Mouse (Mus musculus): ENCODE measurements around the gene Polr1b. TPM values are rescaled to one million over a fixed set of nuclear protein-coding genes. Genes with fewer than 3 reads are reported as not detected.

Gene Polr1b
- total RNA-seq (2021), result 15.6 and 19.5 TPM in 2 replicates
- long read RNA-seq, experiment 1, transcript Polr1b-202 (15 exons, 3,998 nt), result major isoform, 9 of 16 reads
- long read RNA-seq, experiment 1, partial matches to known transcripts, result 4 of 16 reads
- long read RNA-seq, experiment 1, other reads (novel, unspliced or antisense), result 3 of 16 reads
- long read RNA-seq, experiment 2, transcript Polr1b-202 (15 exons, 3,998 nt), result major isoform, 10 of 17 reads
- long read RNA-seq, experiment 2, partial matches to known transcripts, result 5 of 17 reads
- long read RNA-seq, experiment 2, other reads (novel, unspliced or antisense), result 2 of 17 reads

DNA sequence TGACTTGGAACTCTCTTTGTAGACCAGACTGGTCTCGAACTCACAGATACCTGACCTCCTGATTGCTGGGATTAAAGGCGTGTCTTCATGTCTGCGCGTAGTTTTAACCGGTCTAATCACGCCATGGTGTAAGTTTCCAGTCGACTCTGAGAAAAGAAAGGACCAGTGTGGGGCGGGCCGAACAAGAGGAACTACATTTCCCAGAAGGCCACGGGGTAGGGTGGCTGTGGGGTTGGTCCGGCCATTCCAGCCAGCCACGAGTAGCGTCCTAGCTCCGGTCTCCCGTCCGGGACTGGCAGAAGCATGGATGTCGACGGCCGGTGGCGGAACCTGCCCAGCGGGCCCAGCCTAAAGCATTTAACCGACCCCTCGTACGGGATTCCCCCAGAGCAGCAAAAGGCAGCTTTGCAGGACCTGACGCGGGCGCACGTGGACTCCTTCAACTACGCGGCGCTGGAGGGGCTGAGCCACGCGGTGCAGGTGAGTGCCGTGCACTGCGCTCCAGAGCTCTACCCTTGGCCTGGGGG is at the start of gene Polr1b:
Polr1b (plus strand) TSS at position 212 of the 527 bp plus-strand sequence.
- DNase-seq, result peak; percentile 95

DNA sequence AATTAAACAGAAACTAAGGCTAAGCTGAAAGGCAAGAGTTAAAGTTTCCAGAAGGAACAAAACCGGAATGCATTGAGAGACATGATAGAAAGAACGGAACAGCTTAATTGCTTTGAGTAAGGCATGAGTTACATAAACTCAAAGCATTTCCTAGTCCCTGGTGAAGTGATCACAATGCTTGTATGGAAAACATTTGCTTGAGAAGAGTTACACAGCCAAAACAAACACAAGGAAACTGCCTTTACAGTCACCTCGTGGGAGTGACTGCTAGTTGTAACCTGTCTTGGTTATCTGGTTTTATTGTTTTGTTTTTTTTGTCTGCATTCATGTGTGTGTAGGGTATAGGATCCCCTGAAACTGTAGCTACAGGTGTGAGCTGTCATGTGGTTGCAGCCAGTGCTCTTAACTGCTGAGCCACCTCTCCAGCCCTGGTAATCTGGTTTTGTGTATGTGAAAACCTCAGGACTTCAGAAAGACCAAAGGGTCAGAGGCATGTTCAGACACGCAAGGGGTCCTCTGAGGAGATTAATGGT is 48.3 kb upstream of the Polr1b start:
- no peak for DNase-seq

DNA sequence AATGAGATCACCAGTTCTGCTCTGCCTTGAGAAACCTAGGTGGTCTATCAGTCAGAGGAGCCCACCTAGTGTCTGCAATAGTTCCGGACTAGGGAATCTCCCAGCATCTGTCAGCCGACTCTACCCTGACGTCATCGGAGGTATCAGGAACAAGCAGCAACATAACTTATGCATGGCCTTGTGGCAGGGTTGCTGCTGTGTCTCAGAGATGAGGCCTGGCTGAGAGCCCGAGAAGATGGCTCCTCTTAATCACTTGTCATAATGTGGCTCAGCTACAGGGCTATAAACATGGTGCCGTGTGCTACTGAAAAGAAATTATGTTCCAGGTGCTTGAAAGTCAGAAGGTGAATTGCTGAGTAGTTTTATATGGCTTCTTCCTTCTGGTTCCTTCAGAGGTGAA is 45.1 kb upstream of the Polr1b start:
- peak; percentile 43 for DNase-seq

DNA sequence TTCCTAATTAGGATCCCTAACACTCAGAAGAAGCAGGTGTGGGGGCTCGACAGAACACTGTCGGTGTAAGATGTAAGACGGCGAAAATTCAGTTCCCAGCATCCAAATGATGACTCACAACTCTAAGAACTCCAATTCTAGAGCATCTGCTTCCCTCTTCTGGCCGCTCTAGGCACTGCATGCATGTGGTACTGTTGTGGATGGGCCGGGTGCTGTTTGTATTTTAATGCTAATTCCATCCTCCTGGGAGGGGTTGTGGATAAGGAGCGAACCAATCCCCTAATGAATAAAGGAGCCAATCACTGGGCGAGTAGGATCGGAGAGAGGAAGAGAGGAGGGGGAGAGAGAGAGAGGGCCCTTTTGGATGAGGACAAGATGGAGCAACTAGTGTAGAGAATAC is 44.2 kb upstream of the Polr1b start:
- no peak for DNase-seq

DNA sequence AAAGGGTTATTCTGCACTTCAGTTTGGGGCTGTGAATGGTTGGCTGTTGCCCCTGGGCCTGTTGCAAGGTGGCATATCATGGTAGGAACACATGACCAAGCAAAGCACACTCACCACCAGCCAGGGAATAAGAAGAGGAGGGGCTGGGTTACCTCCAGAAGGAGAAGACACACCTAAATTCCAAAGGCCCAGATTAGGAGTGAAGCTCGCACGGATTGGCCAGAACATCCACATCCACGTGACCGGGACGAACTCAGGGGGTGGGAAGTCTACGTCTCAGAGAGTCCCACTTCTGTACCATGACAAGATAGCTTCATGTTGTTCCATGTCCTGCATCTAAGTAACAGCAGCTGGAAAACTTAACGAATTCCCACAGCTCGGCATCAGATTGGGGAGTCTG is 43.5 kb upstream of the Polr1b start:
- no peak for DNase-seq

DNA sequence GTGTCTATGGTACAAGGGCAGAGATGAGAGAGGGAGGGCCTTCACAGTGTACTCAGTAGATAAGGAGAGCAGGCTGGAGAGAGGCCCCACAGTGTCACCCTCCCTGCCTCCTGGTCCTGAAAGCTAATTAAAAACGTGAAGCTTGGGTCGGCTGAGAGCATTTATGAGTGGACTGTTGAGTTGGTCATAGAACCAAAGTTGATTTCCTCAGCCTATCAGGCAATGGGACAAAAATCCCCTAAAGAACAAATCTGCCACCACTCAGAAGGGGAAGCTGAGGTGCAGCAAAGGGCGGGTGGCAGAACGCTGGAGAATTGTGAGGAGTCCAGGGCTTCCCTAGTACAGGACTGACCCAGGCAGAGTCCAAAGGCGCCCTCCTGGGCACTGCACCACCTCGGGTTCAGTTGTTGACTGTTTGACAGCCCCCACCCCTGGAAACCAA is 42.9 kb upstream of the Polr1b start:
- no peak for DNase-seq

DNA sequence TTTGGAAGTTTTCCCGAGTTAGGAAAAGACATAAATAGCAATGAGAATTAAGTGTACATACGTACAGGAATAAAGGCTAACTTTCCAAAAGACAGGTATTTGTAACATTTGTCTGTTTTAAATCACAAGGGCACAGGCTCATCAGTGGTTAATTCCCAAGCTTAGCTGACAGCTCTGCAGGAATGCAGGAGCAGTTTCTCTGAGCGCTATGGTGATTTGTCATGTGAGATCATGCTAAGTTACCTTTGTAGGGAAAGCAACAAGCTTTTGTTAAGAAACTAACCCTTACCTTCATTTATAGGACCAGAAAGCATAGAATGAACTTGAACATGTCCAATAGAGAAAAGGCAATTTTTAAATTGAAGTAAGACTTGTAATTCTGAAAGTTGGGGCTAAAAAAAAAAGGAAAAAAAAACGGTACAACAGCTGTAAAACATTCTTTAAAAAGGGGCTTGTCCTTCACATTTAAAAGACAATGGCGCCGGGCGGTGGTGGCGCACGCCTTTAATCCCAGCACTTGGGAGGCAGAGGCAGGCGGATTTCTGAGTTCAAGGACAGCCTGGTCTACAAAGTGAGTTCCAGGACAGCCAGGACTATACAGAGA is 39.2 kb upstream of the Polr1b start:
- no peak for DNase-seq

DNA sequence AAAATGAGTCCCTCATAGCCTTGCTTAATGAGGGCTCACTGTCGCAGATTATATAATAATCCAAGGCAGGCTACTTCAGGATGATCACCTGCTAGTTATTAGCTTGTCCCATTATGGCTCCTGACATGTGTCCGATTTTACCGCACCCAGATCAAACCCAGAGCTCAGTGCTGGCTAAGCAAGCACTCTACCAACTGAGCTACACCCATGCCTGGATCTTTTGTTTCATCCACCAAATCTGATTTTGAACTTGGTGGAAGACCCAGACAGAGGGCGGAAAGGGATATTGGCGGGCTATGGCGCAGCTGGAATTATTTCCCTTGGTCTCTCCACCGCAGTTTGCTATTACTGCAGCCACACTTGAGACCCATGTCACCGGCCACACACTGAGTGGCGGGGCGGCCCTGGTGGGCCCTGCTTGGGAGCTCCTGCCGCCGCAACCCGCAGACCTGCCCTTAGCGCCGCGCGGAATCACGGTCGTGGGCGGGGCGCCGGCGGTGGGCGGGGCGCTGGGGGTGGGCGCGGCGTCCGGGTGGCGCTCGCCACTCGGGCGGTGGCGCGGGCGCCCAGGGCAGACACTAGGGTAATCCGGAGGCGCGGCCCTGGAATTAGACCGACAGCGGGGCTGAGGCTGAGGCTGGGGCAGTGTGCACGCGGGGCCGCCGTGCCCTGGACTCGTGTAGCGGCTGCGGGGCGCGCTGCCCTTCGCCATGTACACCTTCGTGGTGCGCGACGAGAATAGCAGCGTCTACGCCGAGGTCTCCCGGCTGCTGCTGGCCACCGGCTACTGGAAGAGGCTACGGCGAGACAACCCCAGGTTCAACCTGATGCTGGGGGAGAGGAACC is 35.1 kb upstream of the Polr1b start, which contains the start of gene Ttl:
Ttl (plus strand) TSS at position 506 of the 846 bp plus-strand sequence.
- DNase-seq, result peak; percentile 89

DNA sequence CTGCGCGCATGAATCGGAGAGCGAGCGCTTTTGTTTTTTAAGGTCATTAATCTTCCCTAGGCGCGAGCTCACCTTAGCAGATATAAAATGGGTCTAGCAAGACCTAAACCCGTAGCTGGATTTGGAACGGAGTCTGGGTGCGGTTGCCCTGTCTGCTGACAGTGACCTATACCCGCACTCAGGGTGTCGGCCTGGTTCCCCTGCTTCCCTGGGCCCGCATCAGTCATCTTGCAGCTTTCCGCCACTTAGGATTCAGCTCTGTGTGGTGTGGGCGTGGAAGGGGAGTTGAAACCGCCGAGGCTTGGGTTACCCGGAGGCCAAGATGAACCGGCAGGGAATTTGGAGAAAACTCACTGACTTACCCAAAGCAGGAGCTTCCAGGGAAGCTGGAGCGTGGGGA is 34.5 kb upstream of the Polr1b start:
- DNase-seq, result peak; percentile 80

DNA sequence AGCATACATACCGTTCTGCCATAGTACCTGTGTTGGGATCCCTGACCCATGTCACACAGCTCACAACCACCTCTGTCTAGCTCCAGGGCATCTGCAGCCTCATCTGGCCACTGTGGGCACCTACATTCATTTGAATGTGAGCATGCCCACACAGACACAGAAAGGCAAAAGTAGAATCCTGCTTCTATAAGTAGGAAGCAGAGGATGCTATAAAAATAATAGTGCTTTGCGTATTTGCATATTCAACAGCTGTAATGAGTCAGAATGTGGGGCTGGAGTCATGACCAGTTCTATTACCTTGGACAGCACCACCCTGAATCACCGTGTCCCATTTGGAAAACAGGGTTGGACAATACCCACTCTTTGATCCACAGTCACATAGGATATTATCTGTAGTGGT is 30.5 kb upstream of the Polr1b start:
- DNase-seq, result no peak

DNA sequence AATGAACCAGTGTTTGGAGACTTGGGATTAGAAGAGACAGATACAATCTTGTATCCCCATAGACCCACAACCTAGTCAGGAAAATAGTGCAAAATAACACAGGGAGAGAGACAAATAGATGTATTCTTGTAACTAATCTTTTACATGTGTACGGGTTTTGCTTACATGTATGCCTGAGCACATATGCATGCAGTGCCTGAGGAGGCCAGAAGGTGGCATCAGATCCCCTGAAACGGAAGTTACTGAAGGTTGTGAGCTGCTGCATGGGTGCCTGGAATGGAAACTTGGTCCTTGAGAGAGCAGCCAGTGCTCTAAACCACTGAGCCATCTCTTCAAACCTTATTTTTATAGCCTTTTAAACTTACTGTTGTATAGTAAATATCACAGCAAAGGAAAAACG is 22.5 kb upstream of the Polr1b start:
- DNase-seq, result no peak

DNA sequence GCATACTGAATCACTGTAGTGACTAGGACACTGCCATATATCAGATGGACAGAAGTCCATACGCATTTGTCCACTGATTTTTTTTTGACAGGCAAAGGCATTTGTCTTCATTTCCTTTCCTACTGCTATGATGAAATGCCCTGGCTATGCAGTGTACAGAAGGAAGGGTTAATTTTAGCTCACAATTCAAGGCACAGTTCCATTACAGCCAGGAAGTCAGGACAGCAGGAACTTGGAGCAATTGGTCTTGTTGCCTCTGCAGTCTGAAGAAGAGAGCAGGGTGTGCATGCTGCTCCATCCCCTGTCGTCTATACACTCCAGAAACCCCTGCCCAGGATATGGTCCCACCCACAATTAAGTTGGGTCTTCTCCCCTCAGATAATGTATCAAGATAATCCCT is 21.6 kb upstream of the Polr1b start:
- no peak for DNase-seq

DNA sequence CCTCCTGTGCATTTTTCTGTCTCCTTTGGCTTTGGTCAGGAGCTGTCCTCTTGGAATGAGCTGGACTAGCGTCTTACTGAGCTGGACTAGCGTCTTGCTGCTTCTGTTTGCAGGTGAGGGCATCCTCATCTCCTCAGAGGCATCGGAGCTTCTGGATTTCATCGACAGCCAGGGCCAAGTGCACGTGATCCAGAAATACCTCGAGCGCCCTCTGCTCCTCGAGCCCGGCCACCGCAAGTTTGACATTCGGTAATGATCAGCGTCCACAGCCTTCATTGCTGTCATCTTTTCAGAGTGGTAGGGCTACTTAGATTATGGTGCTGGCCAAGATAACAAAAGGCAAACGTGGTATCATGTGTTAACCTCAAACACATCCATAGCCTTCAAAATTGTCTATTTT is 19.7 kb upstream of the Polr1b start:
- no peak for DNase-seq

DNA sequence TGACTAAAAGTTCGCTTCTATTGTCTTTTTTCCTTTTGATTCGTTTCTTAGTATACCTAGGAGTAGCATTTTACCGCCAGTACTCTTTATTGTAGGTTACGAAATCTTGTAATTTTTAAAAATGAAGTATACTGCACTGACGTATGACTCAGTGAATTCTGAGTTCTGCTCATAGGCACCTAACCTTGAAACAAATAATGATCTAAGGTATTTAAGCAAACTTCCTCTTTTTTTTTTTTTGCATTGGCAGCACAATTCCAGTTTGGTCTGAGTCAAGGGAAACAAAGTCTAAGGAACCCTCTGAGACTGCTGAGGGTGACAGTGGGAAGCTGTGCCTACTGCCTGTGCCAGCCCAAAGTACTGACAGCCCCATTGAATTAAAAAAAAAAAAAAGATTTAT is 17.3 kb upstream of the Polr1b start:
- DNase-seq, result no peak

DNA sequence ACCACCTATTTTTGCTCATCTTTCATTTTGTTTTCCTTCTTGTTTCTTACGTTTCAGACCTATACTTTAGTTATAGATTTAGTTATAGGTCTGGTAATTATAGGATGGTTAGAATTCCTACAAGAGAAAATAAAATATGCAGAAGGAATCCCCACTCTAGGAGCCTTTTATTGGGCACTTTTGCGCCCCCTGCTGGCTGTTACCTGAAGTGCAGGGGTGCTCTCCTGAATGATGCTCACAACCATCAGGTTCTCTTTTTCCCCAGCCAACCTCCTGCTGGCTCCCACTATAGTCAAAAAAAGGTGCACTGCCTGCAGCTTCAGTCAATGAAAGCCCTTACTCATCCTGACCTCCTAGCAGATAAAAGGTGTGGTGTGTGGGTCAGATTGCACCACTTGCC is 15.8 kb upstream of the Polr1b start:
- peak; percentile 42 for DNase-seq

DNA sequence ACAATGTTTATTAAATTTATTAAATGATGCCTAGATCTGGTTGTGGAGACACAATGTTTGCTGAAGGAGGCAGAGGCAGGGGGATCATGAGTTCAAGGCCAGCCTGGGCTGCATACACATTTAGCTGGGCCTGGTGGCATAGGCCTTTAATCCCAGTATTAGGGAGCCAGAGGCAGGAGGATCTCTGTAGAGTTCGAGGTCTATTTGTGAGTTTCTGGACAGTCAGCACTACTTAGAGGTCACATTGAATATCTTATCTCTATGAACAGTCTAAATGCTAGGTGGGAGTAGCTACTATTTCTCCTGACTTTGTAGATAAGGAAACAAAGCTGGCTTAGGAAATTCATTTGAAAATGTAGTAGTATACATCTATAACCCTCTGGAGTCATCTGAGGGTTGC is 13.3 kb upstream of the Polr1b start:
- no peak for DNase-seq

DNA sequence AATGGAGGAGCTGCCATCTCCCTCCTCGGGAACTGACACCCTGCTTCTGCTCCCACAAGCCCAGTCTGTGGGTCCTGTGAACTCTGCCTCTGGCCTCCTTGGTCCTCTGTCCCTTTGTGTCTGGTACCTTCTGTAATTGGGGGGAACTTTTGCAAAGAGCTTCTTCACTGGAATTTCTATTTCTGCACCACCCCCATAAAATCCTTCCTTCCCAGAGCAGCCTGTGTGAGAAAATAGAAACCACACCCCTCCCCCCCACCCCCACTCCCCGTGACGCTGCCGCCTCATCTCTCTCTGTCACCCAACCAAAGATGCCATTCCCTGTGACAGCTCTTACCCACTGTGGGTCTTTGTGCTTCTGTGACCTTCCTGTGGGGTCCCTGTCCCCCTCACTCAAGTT is 10.4 kb upstream of the Polr1b start:
- DNase-seq, result no peak

DNA sequence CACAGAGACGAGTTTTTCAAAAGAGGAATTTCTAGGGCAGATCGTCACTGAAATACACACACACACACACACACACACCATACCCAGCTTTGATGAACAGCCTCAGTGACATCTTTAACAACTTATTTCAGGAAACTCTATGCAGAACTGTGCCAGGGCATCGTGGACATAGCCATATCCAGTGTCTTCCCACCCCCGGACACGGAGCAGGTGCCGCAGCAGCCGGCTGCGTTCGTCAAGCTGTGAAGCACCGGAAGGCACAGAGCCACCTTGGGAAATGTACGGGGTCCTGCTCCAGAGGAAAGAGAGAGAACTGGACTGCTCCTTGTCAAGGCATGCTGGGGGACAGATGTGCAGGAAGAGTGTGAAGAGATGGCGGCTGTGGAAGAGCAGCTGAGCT is 8.0 kb upstream of the Polr1b start:
- no peak for DNase-seq

DNA sequence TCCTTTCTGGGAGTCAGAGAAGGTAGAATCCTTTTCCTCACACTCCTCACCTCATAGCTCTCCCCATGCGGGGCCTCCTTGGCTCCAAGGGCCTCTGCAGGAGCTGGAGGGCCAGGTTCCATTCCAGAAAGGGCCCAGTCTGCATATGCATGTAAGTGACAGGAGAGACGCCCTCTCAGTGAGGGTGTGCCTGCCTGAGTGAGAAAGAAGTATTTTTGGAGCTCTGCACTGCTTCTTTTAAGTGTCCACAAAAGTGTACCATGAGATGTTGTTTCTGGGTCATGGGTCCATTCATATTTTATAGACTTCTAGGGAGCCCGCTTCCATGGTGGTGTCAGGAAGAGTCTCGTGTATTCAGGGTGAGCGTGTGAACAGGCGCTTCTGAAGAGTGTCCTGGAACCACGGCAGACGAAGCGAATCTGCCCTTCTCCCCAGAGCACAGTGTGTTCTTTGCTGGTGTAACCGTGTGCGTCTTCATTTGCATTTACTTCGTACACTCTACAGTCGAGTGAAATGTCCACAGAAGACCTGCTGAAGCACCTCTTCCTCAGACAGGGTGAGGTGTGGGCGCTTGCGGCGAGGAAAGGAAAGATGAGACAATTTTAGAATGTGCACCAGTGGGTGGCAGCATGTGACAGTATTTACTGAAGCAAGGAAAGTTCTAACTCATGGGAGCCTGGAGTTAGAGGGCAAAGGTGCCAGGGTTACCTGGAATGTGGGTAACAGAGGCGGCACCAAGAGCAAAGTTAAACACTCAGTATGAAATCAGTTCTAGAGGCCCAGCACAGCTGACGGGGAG is 6.7 kb upstream of the Polr1b start:
- no peak for DNase-seq

DNA sequence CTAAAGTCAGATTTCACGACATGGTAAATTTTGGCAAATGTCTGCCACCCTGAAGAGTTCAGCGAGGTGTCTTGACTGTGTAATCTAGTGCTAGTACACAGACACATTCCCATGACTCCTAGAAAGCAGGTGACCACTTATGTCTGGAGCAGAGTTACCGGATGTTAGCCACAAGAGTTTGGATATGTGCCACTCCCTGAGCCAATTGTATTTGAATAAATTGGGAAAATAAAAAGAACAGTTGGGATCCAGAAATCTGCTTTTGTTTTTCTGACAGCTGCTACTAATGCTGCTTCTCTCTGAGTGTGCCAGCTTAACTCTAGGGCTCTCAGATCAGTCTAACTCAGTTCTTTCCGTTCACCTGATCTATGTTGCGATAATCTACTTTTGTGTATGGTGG is 12.1 kb downstream of the Polr1b start:
- DNase-seq, result no peak

DNA sequence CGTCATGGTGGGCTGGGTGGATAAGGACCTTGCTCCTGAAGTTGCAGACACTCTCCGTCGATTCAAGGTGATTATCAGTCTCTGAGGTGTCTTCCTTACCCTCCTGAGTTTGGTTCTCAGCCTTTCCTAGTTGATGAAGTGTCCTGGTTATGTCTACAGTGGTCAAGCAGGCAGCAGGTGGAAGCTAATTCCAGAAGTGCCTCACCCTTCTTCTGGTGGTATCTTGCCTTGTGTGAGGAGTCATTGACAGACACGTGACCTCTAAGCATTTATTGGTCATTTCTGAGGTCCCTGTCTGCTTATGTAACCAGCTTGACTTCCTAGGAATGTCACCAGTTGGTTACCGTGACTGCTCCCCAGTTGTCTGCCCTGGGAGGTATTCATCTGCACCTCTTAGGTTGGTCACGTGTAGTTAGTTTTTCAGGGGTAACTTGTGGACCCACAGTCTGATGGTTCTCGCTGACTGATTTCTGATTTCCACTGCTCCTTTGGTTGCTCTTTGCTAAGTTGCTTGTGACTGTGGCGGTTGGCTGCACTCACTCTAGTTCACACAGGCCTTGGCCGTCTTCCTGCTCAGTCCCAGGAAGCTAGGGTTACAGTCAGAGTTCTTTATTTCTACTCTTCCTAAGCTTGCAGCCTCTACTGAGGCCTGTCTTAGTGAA is 15.0 kb downstream of the Polr1b start:
- no peak for DNase-seq

Data from adrenal gland, postnatal 14 days (tissue).